Mouse (Mus musculus) small intestine, adult 2 months (tissue): Measurements from ENCODE around the gene 1700017N19Rik. TPM values are rescaled to one million over a fixed set of nuclear protein-coding genes. Genes with fewer than 3 reads are reported as not detected.

ENCODE experiments used
- H3K27ac ChIP-seq: fragments of 200-500 bp; 2 replicates; pipeline ENCODE4 v1.5.1; 2012; ENCODE audit warnings: low read depth, low read length, control low read depth, inconsistent platforms; ENCODE audit not compliant: insufficient read depth
- H3K27me3 ChIP-seq: fragments of 200-500 bp; 2 replicates; pipeline ENCODE4 v1.6.1; 2012; ENCODE audit warnings: mild to moderate bottlenecking, moderate library complexity, low read length, inconsistent platforms; ENCODE audit not compliant: control insufficient read depth, insufficient read depth
- H3K36me3 ChIP-seq: fragments of 200-500 bp; 2 replicates; pipeline ENCODE4 v1.6.1; 2012; ENCODE audit warnings: mild to moderate bottlenecking, low read length, control low read depth, inconsistent platforms; ENCODE audit not compliant: control insufficient read depth, insufficient read depth
- H3K4me1 ChIP-seq: fragments of 200-500 bp; 2 replicates; pipeline ENCODE4 v1.6.1; 2012; ENCODE audit warnings: low read length, inconsistent platforms, mixed read lengths; ENCODE audit not compliant: control insufficient read depth, insufficient read depth, insufficient read length
- H3K4me3 ChIP-seq: fragments of 200-500 bp; 2 replicates; pipeline ENCODE4 v1.5.1; 2012; ENCODE audit warnings: low read depth, mild to moderate bottlenecking, control low read depth, inconsistent platforms, low read length, moderate library complexity
- CTCF ChIP-seq: fragments of 200-500 bp; IDR thresholded peaks from 2 replicates; pipeline ENCODE4 v1.5.1; 2012; ENCODE audit warnings: low read depth, mild to moderate bottlenecking, control low read depth, inconsistent platforms, low read length, moderate library complexity, mixed read lengths; ENCODE audit not compliant: insufficient replicate concordance, insufficient read length; ENCODE audit errors: extremely low read depth
- POLR2A ChIP-seq: fragments of 200-500 bp; IDR thresholded peaks from 2 replicates; pipeline ENCODE4 v1.6.1; 2012; ENCODE audit warnings: low read depth, mild to moderate bottlenecking, control low read depth, inconsistent platforms, low read length, moderate library complexity
- WGBS: fragments of 180-500 bp; shearing (Covaris S2); methylation state at CpG from one replicate; pipeline ENCODE4 v1.1.7; 2018; 5-methylcytosine and 5-hydroxymethylcytosine counted together
- polyA plus RNA-seq: library from polyadenylated mRNA; depleted of rRNA; stranded (reverse); fragments of >200 nt; gene quantifications from 2 replicates; pipeline ENCODE4 v1.2.3, GENCODE M21; 2012

Gene 1700017N19Rik
- polyA plus RNA-seq, 1 experiment, result not detected

GRCm38 (mm10) chr10:100619474-100619873, 29.2 kb downstream of the 1700017N19Rik start:
- H3K4me1 ChIP-seq, result no peaks in the 10 kb centered on the region
- no peaks in the 10 kb centered on the region for H3K36me3 ChIP-seq
- no peaks in the 10 kb centered on the region for H3K27me3 ChIP-seq
- no peak overlapping the region for H3K4me3 ChIP-seq
- TF ChIP-seq POLR2A (no peak), CTCF (no peak)
- WGBS, result 76% methylated on average over 7 of the region's 7 CpGs
- H3K27ac ChIP-seq, result no peak overlapping the region

GRCm38 (mm10) chr10:100620040-100620439, 29.8 kb downstream of the 1700017N19Rik start:
- Histone ChIP-seq H3K4me3 (no peak overlapping the region), H3K27ac (no peak overlapping the region), H3K36me3 (no peaks in the 10 kb centered on the region), H3K27me3 (no peaks in the 10 kb centered on the region), H3K4me1 (no peaks in the 10 kb centered on the region)
- WGBS, result 88% methylated on average over 12 of the region's 12 CpGs
- TF ChIP-seq POLR2A, result no peak
- no peak for TF ChIP-seq CTCF

- H3K4me3 ChIP-seq, result no peak overlapping the region
- no peaks in the 10 kb centered on the region for H3K27me3 ChIP-seq
- TF ChIP-seq CTCF, result no peak
- no peak for TF ChIP-seq POLR2A
- H3K4me1 ChIP-seq, result no peaks in the 10 kb centered on the region
- no peak overlapping the region for H3K27ac ChIP-seq
- 75% methylated on average over 3 of the region's 3 CpGs for WGBS
- no peaks in the 10 kb centered on the region for H3K36me3 ChIP-seq
Observed at GRCm38 (mm10) chr10:100622494-100622893, 32.2 kb downstream of the 1700017N19Rik start.

DNA sequence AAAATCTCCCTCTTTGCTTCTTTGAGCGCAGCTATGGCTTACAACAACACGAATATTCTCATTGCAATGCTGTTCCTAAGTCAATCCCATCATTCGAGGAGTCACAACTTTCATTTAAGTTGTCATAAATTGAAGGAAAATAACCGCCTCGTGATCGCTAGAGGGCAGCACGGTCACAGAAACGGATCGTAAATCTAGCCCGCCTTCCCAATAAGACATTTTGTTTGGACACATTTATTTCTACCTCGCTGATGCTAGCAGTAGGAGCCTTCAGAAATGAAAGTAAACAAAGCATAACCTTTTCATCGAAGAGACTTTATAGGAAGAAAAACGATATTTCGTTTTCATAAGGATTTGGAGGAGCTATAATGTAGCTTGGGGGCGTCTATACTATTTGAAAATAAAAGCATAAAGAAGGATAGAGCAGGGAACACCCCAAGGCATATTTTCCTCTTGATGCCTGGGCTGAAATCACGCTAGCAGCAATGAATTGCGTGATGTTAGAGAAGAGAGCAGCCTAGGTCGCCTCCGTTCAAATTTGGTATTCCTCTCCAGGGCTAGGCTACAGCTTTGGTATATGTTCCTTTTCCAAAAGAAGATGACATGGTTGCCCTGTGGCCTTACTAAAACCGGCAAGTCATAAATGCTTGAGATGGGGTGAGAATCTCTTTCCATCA, 39.6 kb downstream of the 1700017N19Rik start:
- Histone ChIP-seq H3K4me1 (no peaks in the 10 kb centered on the region), H3K4me3 (no peak overlapping the region), H3K27me3 (no peaks in the 10 kb centered on the region), H3K27ac (no peak overlapping the region), H3K36me3 (no peaks in the 10 kb centered on the region)
- 20% methylated on average over 20 of the region's 20 CpGs for WGBS
- TF ChIP-seq CTCF (peak; percentile 55; the same call in 1 of the 2 replicates), POLR2A (no peak)

DNA sequence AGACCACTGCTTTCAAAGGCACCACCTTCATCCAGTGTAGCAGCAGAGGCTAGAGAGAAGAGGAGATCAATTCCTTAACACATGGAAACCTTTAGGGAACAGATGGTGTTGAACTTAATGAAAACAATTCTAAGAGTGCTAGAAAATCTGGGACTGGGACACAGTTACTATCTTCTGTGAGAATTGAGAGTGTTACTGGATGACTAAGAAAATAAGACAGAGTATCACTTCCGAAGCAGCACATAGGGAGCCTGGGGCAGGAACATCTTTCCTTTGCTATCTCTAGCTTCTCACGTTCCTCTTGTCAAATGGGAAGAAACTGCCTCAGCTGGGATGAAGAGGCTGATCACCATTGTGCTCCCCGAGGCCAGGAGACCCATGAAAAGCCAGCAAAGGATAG, 52.6 kb downstream of the 1700017N19Rik start:
- TF ChIP-seq CTCF (no peak), POLR2A (no peak)
- 67% methylated on average over 3 of the region's 3 CpGs for WGBS
- Histone ChIP-seq H3K36me3 (no peaks in the 10 kb centered on the region), H3K27me3 (no peaks in the 10 kb centered on the region), H3K4me3 (no peak overlapping the region), H3K4me1 (no peaks in the 10 kb centered on the region), H3K27ac (no peak overlapping the region)

GRCm38 (mm10) chr10:100645331-100645935, 55.1 kb downstream of the 1700017N19Rik start:
- Histone ChIP-seq H3K4me3 (no peak overlapping the region), H3K36me3 (no peaks in the 10 kb centered on the region), H3K27ac (no peak overlapping the region), H3K27me3 (no peaks in the 10 kb centered on the region), H3K4me1 (no peaks in the 10 kb centered on the region)
- 80% methylated on average over 4 of the region's 4 CpGs for WGBS
- no peak for TF ChIP-seq CTCF
- TF ChIP-seq POLR2A, result no peak

DNA sequence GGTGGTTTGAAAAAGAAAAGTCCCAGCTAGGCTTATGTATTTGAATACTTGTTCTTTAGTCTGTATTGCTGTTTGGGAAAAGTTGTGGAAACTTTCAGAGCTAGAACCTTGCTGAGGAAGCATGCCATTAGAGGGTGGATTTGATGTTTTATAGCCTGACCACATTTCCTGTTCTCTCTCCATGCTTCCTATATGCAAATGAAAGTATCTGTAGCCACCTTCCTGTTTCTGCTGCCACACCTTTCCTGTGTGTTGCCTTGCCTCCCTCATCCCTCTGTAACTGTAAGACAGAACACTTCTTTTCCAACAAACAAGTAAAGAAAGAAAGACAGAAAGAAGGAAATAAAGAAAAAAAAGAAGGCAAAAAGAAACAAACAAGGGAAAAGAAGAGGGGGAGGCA, 63.9 kb downstream of the 1700017N19Rik start:
- no peaks in the 10 kb centered on the region for H3K27me3 ChIP-seq
- TF ChIP-seq CTCF, result no peak
- no peak for TF ChIP-seq POLR2A
- no peaks in the 10 kb centered on the region for H3K36me3 ChIP-seq
- H3K27ac ChIP-seq, result no peak overlapping the region
- H3K4me3 ChIP-seq, result no peak overlapping the region
- no peaks in the 10 kb centered on the region for H3K4me1 ChIP-seq
